Mouse (Mus musculus): ENCODE measurements at regions not wholly inside any gene's neighbourhood (a gene's known extent, or its start where the extent isn't known, plus 50 kb on each side); places are given as distances from the start of the nearest gene placed in this dataset.

DNA sequence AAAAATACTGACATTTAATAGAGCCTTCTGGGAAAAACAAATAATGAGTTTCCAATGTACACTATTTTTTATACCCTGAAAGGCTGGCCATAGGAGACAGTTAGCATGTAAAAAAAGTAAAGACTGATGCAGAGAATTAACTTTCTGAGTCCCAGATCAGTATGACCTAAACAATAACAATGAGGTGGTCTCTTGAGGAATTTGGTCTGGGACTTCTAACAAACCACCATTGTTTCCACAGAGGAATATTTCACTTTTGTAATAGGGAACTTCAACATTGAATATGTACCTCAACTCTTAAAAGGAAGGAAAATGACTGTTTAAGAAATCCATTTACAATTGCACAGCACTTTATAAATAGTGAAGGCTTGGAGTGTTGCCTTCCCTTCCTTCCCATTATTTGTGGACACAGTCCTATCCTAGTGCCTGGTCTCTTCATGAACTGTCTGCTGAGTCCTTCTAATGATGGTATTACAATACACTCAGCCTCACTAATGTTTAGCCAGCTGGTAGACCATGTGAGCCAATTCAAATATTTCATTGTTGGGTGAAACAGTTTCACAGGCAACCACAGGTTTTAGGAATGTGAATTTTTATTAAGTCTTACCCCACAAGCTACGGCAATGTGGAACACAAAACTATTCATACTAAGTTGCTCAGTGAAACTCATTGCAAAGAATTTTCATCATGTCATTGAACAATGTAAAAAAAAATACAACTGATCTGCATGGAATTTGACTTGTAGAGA lies 358.7 kb downstream of the Atp6ap1l start:
- TF ChIP-seq POLR2A (IDR thresholded peaks at IDR 0.05; ENCODE audit: low read depth, low read length) (no peak), CTCF (conservative IDR thresholded peaks at IDR 0.05; ENCODE audit: insufficient read depth, insufficient read length, low read depth, low read length) (no peak)
- H3K27ac ChIP-seq (ENCODE audit: insufficient read depth, low read depth, low read length) = no peak overlapping the region

DNA sequence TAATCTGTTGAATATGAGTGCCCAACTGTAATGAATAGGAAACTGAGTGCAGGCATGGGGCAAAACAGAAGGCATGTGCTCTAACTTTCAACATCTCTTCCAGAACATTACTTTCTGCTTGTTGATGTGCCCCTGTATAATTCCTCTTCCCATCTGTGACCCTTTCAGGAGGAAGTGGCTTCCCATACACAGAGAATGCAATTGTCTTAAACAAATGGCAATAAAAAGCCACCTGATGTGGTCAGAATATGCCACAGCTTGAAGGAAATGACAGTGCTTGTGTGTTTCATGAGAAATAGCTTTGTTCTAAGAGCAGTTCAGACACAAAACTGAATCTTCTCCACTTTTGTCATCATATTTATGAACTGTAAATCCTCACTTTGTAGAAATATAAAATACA lies 359.3 kb downstream of the Atp6ap1l start:
- TF ChIP-seq CTCF (conservative IDR thresholded peaks at IDR 0.05; ENCODE audit: insufficient read depth, insufficient read length, low read depth, low read length) = no peak
- no peak for TF ChIP-seq POLR2A (IDR thresholded peaks at IDR 0.05; ENCODE audit: low read depth, low read length)
- Histone ChIP-seq H3K4me3 (ENCODE audit: insufficient read depth, low read depth, low read length) (no peak overlapping the region), H3K27ac (ENCODE audit: insufficient read depth, low read depth, low read length) (no peak overlapping the region), H3K27me3 (replicated peaks; ENCODE audit: control insufficient read depth, insufficient read depth, low read length) (no peaks in the 10 kb centered on the region), H3K4me1 (ENCODE audit: control insufficient read depth, insufficient read depth, low read length) (no peaks in the 10 kb centered on the region), H3K36me3 (ENCODE audit: control insufficient read depth, insufficient read depth, low read length) (no peaks in the 10 kb centered on the region)
- no peak for DNase-seq

More for the DNA sequence above, 358.7 kb downstream of the Atp6ap1l start:
- no peaks in the 10 kb centered on the region for H3K4me1 ChIP-seq (ENCODE audit: control insufficient read depth, insufficient read depth, low read length)
- H3K27me3 ChIP-seq (replicated peaks; ENCODE audit: control insufficient read depth, insufficient read depth, low read length) = no peaks in the 10 kb centered on the region
- no peak overlapping the region for H3K4me3 ChIP-seq (ENCODE audit: insufficient read depth, low read depth, low read length)
- DNase-seq = peak; percentile 12
- H3K36me3 ChIP-seq (ENCODE audit: control insufficient read depth, insufficient read depth, low read length) = no peaks in the 10 kb centered on the region
- 46% methylated on average over 1 of the region's 1 CpGs for whole genome bisulfite sequencing

DNA sequence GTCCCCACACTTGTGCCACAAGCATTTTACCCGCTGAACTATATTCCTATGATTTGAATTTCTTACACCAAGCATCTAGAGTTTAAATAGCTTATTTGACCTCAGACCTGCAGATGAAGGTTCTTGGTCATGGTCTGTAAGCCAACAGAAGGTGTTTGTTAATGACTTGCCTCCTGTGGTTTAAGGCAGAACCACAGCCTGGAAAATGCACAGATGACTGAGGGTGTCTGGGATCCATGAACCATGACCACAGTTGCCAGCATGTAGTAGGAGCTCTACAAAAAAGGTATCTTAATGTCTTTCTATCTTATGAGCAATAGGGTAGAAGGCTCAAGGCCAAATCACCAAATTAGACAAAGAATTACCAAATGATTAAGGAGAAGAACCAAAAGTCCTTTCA lies 367.6 kb downstream of the Atp6ap1l start:
- DNase-seq = peak; percentile 46

DNA sequence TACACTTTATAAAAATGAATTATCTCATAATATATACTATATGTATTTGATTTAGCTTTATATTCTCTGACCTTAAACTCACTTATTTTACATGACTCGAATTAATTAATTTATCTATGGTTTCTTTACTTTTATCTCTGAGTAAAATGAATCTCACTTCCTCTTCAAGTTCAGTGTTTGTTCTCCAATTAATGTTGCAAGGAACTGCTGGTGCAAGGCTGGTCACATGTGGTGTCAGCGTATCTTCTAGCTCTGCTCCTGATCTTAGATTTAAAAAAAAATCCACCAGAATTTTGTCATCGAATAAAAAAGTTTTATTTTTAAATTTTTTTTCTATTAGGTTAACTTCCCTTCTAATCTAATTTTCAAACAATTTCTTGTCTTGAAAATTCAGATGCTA lies 378.2 kb downstream of the Atp6ap1l start:
- TF ChIP-seq CTCF (conservative IDR thresholded peaks at IDR 0.05; ENCODE audit: insufficient read depth, insufficient read length, low read depth, low read length) = no peak
- no peak overlapping the region for H3K4me3 ChIP-seq (ENCODE audit: insufficient read depth, low read depth, low read length)
- H3K27me3 ChIP-seq (replicated peaks; ENCODE audit: control insufficient read depth, insufficient read depth, low read length) = no peaks in the 10 kb centered on the region
- no peak for DNase-seq
- 83% methylated on average over 3 of the region's 3 CpGs for WGBS
- no peaks in the 10 kb centered on the region for H3K4me1 ChIP-seq (ENCODE audit: control insufficient read depth, insufficient read depth, low read length)
- H3K27ac ChIP-seq (ENCODE audit: insufficient read depth, low read depth, low read length) = no peak overlapping the region
- H3K36me3 ChIP-seq (ENCODE audit: control insufficient read depth, insufficient read depth, low read length) = no peaks in the 10 kb centered on the region

More for the DNA sequence above, 367.6 kb downstream of the Atp6ap1l start:
- Histone ChIP-seq H3K4me1 (ENCODE audit: control insufficient read depth, insufficient read depth, low read length) (peaks cover 4% of the 10 kb centered on the region; the same call in 1 of the 2 replicates), H3K4me3 (ENCODE audit: insufficient read depth, low read depth, low read length) (no peak overlapping the region), H3K27me3 (replicated peaks; ENCODE audit: control insufficient read depth, insufficient read depth, low read length) (no peaks in the 10 kb centered on the region), H3K36me3 (ENCODE audit: control insufficient read depth, insufficient read depth, low read length) (no peaks in the 10 kb centered on the region), H3K27ac (ENCODE audit: insufficient read depth, low read depth, low read length) (no peak overlapping the region)
- WGBS = 52% methylated on average over 1 of the region's 1 CpGs
- TF ChIP-seq CTCF (conservative IDR thresholded peaks at IDR 0.05; ENCODE audit: insufficient read depth, insufficient read length, low read depth, low read length) (no peak), POLR2A (IDR thresholded peaks at IDR 0.05; ENCODE audit: low read depth, low read length) (no peak)

DNA sequence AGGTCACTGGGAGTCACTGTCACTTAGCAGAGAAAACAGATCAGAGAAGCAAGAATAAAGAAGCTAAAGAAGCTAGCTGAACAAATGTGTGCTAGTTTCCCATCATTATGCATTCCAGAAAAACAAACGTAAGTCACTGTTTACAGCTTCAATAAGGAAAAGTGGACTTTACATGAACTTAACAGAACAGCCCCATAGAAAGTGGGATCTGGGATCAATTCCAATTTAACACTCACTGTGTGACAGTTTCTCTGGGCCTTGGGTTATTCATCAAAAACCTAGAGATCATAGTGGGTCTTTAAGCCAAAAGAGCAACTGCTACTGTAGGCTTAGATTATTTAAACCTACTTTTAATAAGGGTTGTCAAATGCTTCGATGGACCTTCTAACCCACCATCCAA lies 379.4 kb downstream of the Atp6ap1l start:
- H3K4me3 ChIP-seq (ENCODE audit: insufficient read depth, low read depth, low read length) = no peak overlapping the region
- no peak for DNase-seq
- WGBS = 75% methylated on average over 2 of the region's 2 CpGs
- TF ChIP-seq CTCF (conservative IDR thresholded peaks at IDR 0.05; ENCODE audit: insufficient read depth, insufficient read length, low read depth, low read length) (no peak), POLR2A (IDR thresholded peaks at IDR 0.05; ENCODE audit: low read depth, low read length) (no peak)
- no peaks in the 10 kb centered on the region; the same call in 1 of the 2 replicates for H3K4me1 ChIP-seq (ENCODE audit: control insufficient read depth, insufficient read depth, low read length)
- H3K27me3 ChIP-seq (replicated peaks; ENCODE audit: control insufficient read depth, insufficient read depth, low read length) = no peaks in the 10 kb centered on the region
- no peaks in the 10 kb centered on the region for H3K36me3 ChIP-seq (ENCODE audit: control insufficient read depth, insufficient read depth, low read length)
- no peak overlapping the region for H3K27ac ChIP-seq (ENCODE audit: insufficient read depth, low read depth, low read length)

DNA sequence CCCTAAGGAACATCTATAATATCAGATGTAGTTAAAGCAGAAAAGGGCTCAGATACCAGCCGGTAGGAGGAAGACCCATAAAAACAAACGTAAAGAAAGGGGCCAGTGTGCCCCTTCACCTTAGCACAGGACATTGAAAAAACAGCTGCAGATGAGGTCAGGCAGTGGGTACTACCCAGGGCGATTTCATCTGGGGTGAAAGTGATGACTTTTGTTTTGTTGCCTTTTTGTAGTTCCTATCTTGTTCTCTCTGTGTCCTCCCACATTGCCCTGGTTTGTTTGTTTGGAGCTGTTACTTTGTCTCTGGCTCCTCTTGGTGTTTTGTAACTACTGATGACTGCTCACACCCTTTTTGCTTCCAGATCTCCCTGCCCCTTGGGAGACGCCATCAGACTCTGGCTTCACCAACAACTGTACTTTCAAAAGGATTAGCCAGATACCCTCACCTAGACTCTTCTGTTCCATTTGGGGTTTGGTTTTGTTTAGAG lies 383.4 kb downstream of the Atp6ap1l start:
- no peak for DNase-seq
- Histone ChIP-seq H3K4me1 (ENCODE audit: control insufficient read depth, insufficient read depth, low read length) (no peaks in the 10 kb centered on the region; the same call in 1 of the 2 replicates), H3K4me3 (ENCODE audit: insufficient read depth, low read depth, low read length) (no peak overlapping the region), H3K27ac (ENCODE audit: insufficient read depth, low read depth, low read length) (no peak overlapping the region), H3K36me3 (ENCODE audit: control insufficient read depth, insufficient read depth, low read length) (no peaks in the 10 kb centered on the region), H3K27me3 (replicated peaks; ENCODE audit: control insufficient read depth, insufficient read depth, low read length) (no peaks in the 10 kb centered on the region)
- WGBS = 58% methylated on average over 4 of the region's 4 CpGs
- TF ChIP-seq CTCF (conservative IDR thresholded peaks at IDR 0.05; ENCODE audit: insufficient read depth, insufficient read length, low read depth, low read length) = no peak
- TF ChIP-seq POLR2A (IDR thresholded peaks at IDR 0.05; ENCODE audit: low read depth, low read length) = no peak

DNA sequence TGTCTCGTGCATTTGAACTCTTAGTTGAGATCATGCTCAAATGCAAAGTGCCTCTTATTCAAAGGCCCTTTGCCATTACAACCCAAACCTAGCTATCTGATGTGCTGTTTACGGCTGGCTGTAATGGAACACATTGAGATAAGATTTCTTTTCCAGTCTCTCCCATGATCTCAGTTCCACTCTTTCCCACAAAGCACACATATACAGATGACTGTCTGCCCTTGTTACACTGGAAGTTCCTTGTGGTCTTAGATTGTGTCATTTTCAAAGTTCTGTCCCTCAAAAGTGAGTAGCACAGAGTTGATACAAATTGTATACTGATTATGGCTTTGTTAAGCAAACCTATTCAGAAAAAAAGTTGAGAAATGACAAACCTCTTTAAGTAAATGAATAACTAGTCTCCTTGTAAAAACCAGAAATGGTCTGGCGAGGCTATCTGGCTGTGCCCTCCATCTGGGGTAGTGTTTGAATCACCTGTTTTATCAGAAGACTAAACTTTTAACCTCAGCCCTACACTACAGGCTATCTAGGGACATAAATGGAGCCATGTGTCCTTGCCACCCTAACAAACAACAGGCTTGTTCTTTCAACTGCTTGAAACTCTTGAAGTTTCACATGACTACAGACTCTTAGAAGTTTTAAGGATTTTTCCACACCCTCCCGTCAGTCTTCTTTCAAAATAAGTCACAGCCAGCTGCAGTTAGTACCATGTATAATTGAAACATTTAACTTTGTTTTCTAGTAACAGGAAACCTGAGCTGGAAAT lies 384.0 kb downstream of the Atp6ap1l start:
- Histone ChIP-seq H3K4me1 (ENCODE audit: control insufficient read depth, insufficient read depth, low read length) (no peaks in the 10 kb centered on the region; the same call in 1 of the 2 replicates), H3K36me3 (ENCODE audit: control insufficient read depth, insufficient read depth, low read length) (no peaks in the 10 kb centered on the region), H3K4me3 (ENCODE audit: insufficient read depth, low read depth, low read length) (no peak overlapping the region), H3K27ac (ENCODE audit: insufficient read depth, low read depth, low read length) (peak overlapping the region; percentile 23; the same call in 1 of the 2 replicates), H3K27me3 (replicated peaks; ENCODE audit: control insufficient read depth, insufficient read depth, low read length) (no peaks in the 10 kb centered on the region)
- TF ChIP-seq CTCF (conservative IDR thresholded peaks at IDR 0.05; ENCODE audit: insufficient read depth, insufficient read length, low read depth, low read length) = no peak
- TF ChIP-seq POLR2A (IDR thresholded peaks at IDR 0.05; ENCODE audit: low read depth, low read length) = no peak
- peak; percentile 28 for DNase-seq
- 54% methylated on average over 4 of the region's 4 CpGs for WGBS
